Mouse (Mus musculus) thymus, adult 2 months (tissue): ENCODE results near the gene Sfn. TPM values are rescaled to one million over a fixed set of nuclear protein-coding genes. Genes with fewer than 3 reads are reported as not detected.

ENCODE experiments used
- DNase-seq: peaks from one replicate; pipeline ENCODE4 v3.0.0; 2021
- H3K27ac ChIP-seq: fragments of 200-500 bp; 2 replicates; pipeline ENCODE4 v1.5.1; 2012; ENCODE audit warnings: low read length, control low read depth; ENCODE audit not compliant: control insufficient read depth, insufficient read depth
- H3K27me3 ChIP-seq: fragments of 200-500 bp; 2 replicates; pipeline ENCODE4 v1.6.1; 2012; ENCODE audit warnings: mild to moderate bottlenecking, low read length, moderate library complexity, mixed read lengths; ENCODE audit not compliant: control insufficient read depth, insufficient read depth
- H3K36me3 ChIP-seq: fragments of 200-500 bp; 2 replicates; pipeline ENCODE4 v1.6.1; 2012; ENCODE audit warnings: mild to moderate bottlenecking, low read length, moderate library complexity; ENCODE audit not compliant: control insufficient read depth, insufficient read depth
- H3K4me1 ChIP-seq: fragments of 200-500 bp; replicated peaks from 2 replicates; pipeline ENCODE4 v1.6.1; 2012; ENCODE audit warnings: low read length; ENCODE audit not compliant: control insufficient read depth, insufficient read depth
- H3K4me3 ChIP-seq: fragments of 200-500 bp; 2 replicates; pipeline ENCODE4 v1.5.1; 2012; ENCODE audit warnings: mild to moderate bottlenecking, low read length, control low read depth, moderate library complexity; ENCODE audit not compliant: control insufficient read depth, insufficient read depth
- CTCF ChIP-seq: fragments of 200-500 bp; IDR thresholded peaks from 2 replicates; pipeline ENCODE4 v1.5.1; 2012; ENCODE audit warnings: mild to moderate bottlenecking, control low read depth, low read length, moderate library complexity, borderline replicate concordance; ENCODE audit not compliant: control insufficient read depth, poor library complexity, insufficient read depth; ENCODE audit errors: extremely low read depth
- POLR2A ChIP-seq: fragments of 200-500 bp; IDR thresholded peaks from 2 replicates; pipeline ENCODE4 v1.6.1; 2012; ENCODE audit warnings: mild to moderate bottlenecking, low read length, control low read depth, moderate library complexity; ENCODE audit not compliant: control insufficient read depth, poor library complexity, insufficient read depth; ENCODE audit errors: extremely low read depth
- WGBS: fragments of 180-500 bp; shearing (Covaris S2); methylation state at CpG from one replicate; pipeline ENCODE4 v1.1.7; 2018; 5-methylcytosine and 5-hydroxymethylcytosine counted together
- polyA plus RNA-seq: library from polyadenylated mRNA; depleted of rRNA; stranded (reverse); fragments of >200 nt; gene quantifications from 2 replicates; pipeline ENCODE4 v1.2.3, GENCODE M21; 2012

Sfn gene
- polyA plus RNA-seq, 1 experiment = 65.9 TPM

GRCm38 (mm10) chr4:133624830-133625229, 22.9 kb upstream of the Sfn start:
- H3K4me3 ChIP-seq = no peak overlapping the region
- peak overlapping the region; percentile 90; the same call in 1 of the 2 replicates for H3K27ac ChIP-seq
- no peaks in the 10 kb centered on the region for H3K27me3 ChIP-seq
- WGBS = 66% methylated on average over 7 of the region's 7 CpGs
- no peak for DNase-seq
- peaks cover 4% of the 10 kb centered on the region; the same call in 1 of the 2 replicates for H3K36me3 ChIP-seq
- TF ChIP-seq POLR2A = no peak
- H3K4me1 ChIP-seq = peaks cover 67% of the 10 kb centered on the region

- H3K4me3 ChIP-seq = peak overlapping the region; percentile 10
- H3K27ac ChIP-seq = peak overlapping the region; percentile 91
Observed at GRCm38 (mm10) chr4:133622161-133622695, 20.3 kb upstream of the Sfn start.

GRCm38 (mm10) chr4:133620668-133621067, 18.7 kb upstream of the Sfn start:
- 29% methylated on average over 8 of the region's 8 CpGs for WGBS
- TF ChIP-seq POLR2A = no peak
- peak; percentile 22 for DNase-seq
- Histone ChIP-seq H3K4me1 (peaks cover 50% of the 10 kb centered on the region), H3K27me3 (no peaks in the 10 kb centered on the region), H3K27ac (peak overlapping the region; percentile 77), H3K36me3 (no peaks in the 10 kb centered on the region; the same call in 1 of the 2 replicates), H3K4me3 (no peak overlapping the region)

More at GRCm38 (mm10) chr4:133622161-133622695, 20.3 kb upstream of the Sfn start:
- Histone ChIP-seq H3K27me3 (no peaks in the 10 kb centered on the region), H3K4me1 (peaks cover 66% of the 10 kb centered on the region), H3K36me3 (peaks cover 4% of the 10 kb centered on the region; the same call in 1 of the 2 replicates)
- DNase-seq = peak; percentile 46
- WGBS = 10% methylated on average over 11 of the region's 11 CpGs
- TF ChIP-seq CTCF (no peak), POLR2A (no peak)

- DNase-seq = peak; percentile 24
- H3K4me1 ChIP-seq = peaks cover 40% of the 10 kb centered on the region
- peak overlapping the region; percentile 63 for H3K27ac ChIP-seq
Observed at GRCm38 (mm10) chr4:133619473-133620136, 17.6 kb upstream of the Sfn start.

GRCm38 (mm10) chr4:133617936-133618335, 16.0 kb upstream of the Sfn start:
- H3K27ac ChIP-seq = no peak overlapping the region
- no peak for DNase-seq
- 94% methylated on average over 11 of the region's 11 CpGs for WGBS
- peaks cover 15% of the 10 kb centered on the region for H3K36me3 ChIP-seq
- no peak for TF ChIP-seq CTCF
- no peak for TF ChIP-seq POLR2A
- H3K27me3 ChIP-seq = no peaks in the 10 kb centered on the region
- H3K4me3 ChIP-seq = no peak overlapping the region
- peaks cover 30% of the 10 kb centered on the region for H3K4me1 ChIP-seq

More at GRCm38 (mm10) chr4:133619473-133620136, 17.6 kb upstream of the Sfn start:
- H3K27me3 ChIP-seq = no peaks in the 10 kb centered on the region
- no peak overlapping the region for H3K4me3 ChIP-seq
- WGBS = 40% methylated on average over 4 of the region's 4 CpGs
- peaks cover 6% of the 10 kb centered on the region; the same call in 1 of the 2 replicates for H3K36me3 ChIP-seq
- TF ChIP-seq CTCF (no peak), POLR2A (no peak)

- H3K27me3 ChIP-seq = no peaks in the 10 kb centered on the region
Observed at GRCm38 (mm10) chr4:133615416-133615815, 13.4 kb upstream of the Sfn start.

More at GRCm38 (mm10) chr4:133615416-133615815, 13.4 kb upstream of the Sfn start:
- TF ChIP-seq CTCF (no peak), POLR2A (no peak)
- Histone ChIP-seq H3K4me1 (peaks cover 10% of the 10 kb centered on the region), H3K36me3 (peaks cover 28% of the 10 kb centered on the region), H3K4me3 (no peak overlapping the region), H3K27ac (no peak overlapping the region)
- 94% methylated on average over 10 of the region's 10 CpGs for WGBS
- DNase-seq = no peak
